Mouse (Mus musculus) brain, embryonic 14.5 days (tissue): ENCODE measurements at regions not wholly inside any gene's neighbourhood (a gene's known extent, or its start where the extent isn't known, plus 50 kb on each side); places are given as distances from the start of the nearest gene placed in this dataset.

Experiments
- CTCF ChIP-seq: fragments of 200-500 bp; IDR thresholded peaks from 2 replicates; pipeline ENCODE4 v1.5.1; 2012; ENCODE audit warnings: inconsistent platforms, mild to moderate bottlenecking, moderate library complexity, borderline replicate concordance; ENCODE audit not compliant: insufficient read depth, insufficient read length; ENCODE audit errors: extremely low read depth
- POLR2A ChIP-seq: fragments of 200-500 bp; IDR thresholded peaks from 2 replicates; pipeline ENCODE4 v1.6.1; 2012; ENCODE audit warnings: mild to moderate bottlenecking, inconsistent platforms, borderline replicate concordance; ENCODE audit not compliant: poor library complexity, insufficient read depth, insufficient read length, severe bottlenecking; ENCODE audit errors: extremely low read depth

DNA sequence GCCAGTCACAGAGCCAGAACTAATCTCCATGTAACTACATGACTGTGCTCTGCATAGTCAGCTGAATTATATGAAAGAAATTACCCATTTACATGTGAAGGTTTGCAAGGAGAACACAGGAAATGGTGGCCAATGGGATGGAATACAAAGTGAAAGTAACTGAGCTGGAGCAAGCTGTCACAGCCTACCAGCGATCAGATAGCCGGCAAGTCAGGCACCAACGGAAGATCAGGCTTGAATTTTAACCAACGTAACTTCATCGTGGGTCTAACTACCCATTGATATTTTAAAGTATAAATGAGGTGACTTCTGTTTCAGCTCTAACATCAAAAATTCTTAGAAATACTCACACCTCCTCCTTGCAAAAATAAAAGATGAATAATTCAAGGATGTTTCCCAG lies 104.9 kb upstream of the Pirt start:
- TF ChIP-seq CTCF (no peak), POLR2A (no peak)
